Mouse (Mus musculus) telencephalon, adult 2 months (tissue): Measurements from ENCODE around the gene Sp1.

Experiments
- DNase-seq: peaks from one replicate; pipeline ENCODE4 v3.0.0-alpha.2; 2011; ENCODE audit warnings: low read depth, low spot score

Sp1 gene

GRCm38 (mm10) chr15:102399229-102400221, 6.4 kb upstream of the Sp1 start:
- no peak for DNase-seq

GRCm38 (mm10) chr15:102400476-102401045, 5.4 kb upstream of the Sp1 start:
- DNase-seq, result no peak

- no peak for DNase-seq
These were observed 4.7 kb upstream of the Sp1 start for GRCm38 (mm10) chr15:102401278-102401677.

GRCm38 (mm10) chr15:102402210-102402609, 3.7 kb upstream of the Sp1 start:
- DNase-seq, result no peak

- DNase-seq, result no peak
These were observed 1.1 kb upstream of the Sp1 start for GRCm38 (mm10) chr15:102404608-102405488.

GRCm38 (mm10) chr15:102406196-102406911, 411 bp downstream of the Sp1 start:
- DNase-seq, result no peak

GRCm38 (mm10) chr15:102406912-102407580, 1.1 kb downstream of the Sp1 start:
- DNase-seq, result peak; percentile 19

GRCm38 (mm10) chr15:102407681-102408557, 2.0 kb downstream of the Sp1 start:
- no peak for DNase-seq

GRCm38 (mm10) chr15:102408558-102409130, 2.7 kb downstream of the Sp1 start:
- DNase-seq, result no peak

GRCm38 (mm10) chr15:102409286-102409685, 3.3 kb downstream of the Sp1 start:
- DNase-seq, result no peak

- DNase-seq, result no peak
These were observed 5.1 kb downstream of the Sp1 start for GRCm38 (mm10) chr15:102411077-102411476.

GRCm38 (mm10) chr15:102413687-102414086, 7.7 kb downstream of the Sp1 start:
- no peak for DNase-seq

- DNase-seq, result no peak
These were observed 11.6 kb downstream of the Sp1 start for GRCm38 (mm10) chr15:102417524-102417923.

- DNase-seq, result no peak
These were observed 15.0 kb downstream of the Sp1 start for GRCm38 (mm10) chr15:102420986-102421385.

GRCm38 (mm10) chr15:102421437-102421836, 15.5 kb downstream of the Sp1 start:
- DNase-seq, result no peak

GRCm38 (mm10) chr15:102423602-102424240, 17.8 kb downstream of the Sp1 start:
- DNase-seq, result no peak

GRCm38 (mm10) chr15:102424657-102425056, 18.7 kb downstream of the Sp1 start:
- no peak for DNase-seq

- no peak for DNase-seq
These were observed 21.0 kb downstream of the Sp1 start for GRCm38 (mm10) chr15:102426963-102427362.

GRCm38 (mm10) chr15:102432046-102432445, 26.1 kb downstream of the Sp1 start:
- no peak for DNase-seq
